Mouse (Mus musculus) stomach, embryonic 15.5 days (tissue): ENCODE data around the gene Lima1. TPM values are rescaled to one million over a fixed set of nuclear protein-coding genes. Genes with fewer than 3 reads are reported as not detected.

ENCODE experiments used
- polyA plus RNA-seq: library from polyadenylated mRNA; unstranded; fragments of >200 nt; fragmentation: Nextera tagmentation; extraction: Ambion mirVana; gene quantifications from 2 replicates; pipeline ENCODE4 v1.2.1, GENCODE M21; 2015

Gene Lima1
- polyA plus RNA-seq, 1 experiment from 2014 or later: 71.2 TPM

Other genes starting within 250 kb of the Lima1 start
- gene Racgap1, start 223.8 kb downstream of the Lima1 start, polyA plus RNA-seq: 115 and 124 TPM in 2 replicates
- 1.6 and 2.3 TPM in 2 replicates for gene Asic1, start 205.1 kb downstream of the Lima1 start, polyA plus RNA-seq
- 24.1 and 27.0 TPM in 2 replicates for gene Smarcd1, start 173.3 kb downstream of the Lima1 start, polyA plus RNA-seq
- not detected in 2 replicates for gene Gm17349, start 170.0 kb downstream of the Lima1 start, polyA plus RNA-seq
- gene Gpd1, start 157.9 kb downstream of the Lima1 start, polyA plus RNA-seq: 4.8 and 5.3 TPM in 2 replicates
- 156 and 220 TPM in 2 replicates for gene Cox14, start 149.8 kb downstream of the Lima1 start, polyA plus RNA-seq
- 56.1 and 57.3 TPM in 2 replicates for gene Cers5, start 102.6 kb downstream of the Lima1 start, polyA plus RNA-seq
- not detected in 2 replicates for gene Fam186a, start 91.6 kb upstream of the Lima1 start, polyA plus RNA-seq
- gene Larp4, start 94.6 kb upstream of the Lima1 start, polyA plus RNA-seq: 34.2 and 39.3 TPM in 2 replicates
- gene Dip2b, start 163.2 kb upstream of the Lima1 start, polyA plus RNA-seq: 9.8 and 10.6 TPM in 2 replicates